Mouse (Mus musculus) small intestine, adult 2 months (tissue): ENCODE measurements around the gene Foxn3. TPM values are rescaled to one million over a fixed set of nuclear protein-coding genes. Genes with fewer than 3 reads are reported as not detected.
A peak's percentile ranks its signal among the peaks of the same experiment; 100 is the strongest.

ENCODE experiments used
- H3K27ac ChIP-seq: fragments of 200-500 bp; 2 replicates; pipeline ENCODE4 v1.5.1; 2012; ENCODE audit warnings: low read depth, low read length, control low read depth, inconsistent platforms; ENCODE audit not compliant: insufficient read depth
- H3K27me3 ChIP-seq: fragments of 200-500 bp; 2 replicates; pipeline ENCODE4 v1.6.1; 2012; ENCODE audit warnings: mild to moderate bottlenecking, moderate library complexity, low read length, inconsistent platforms; ENCODE audit not compliant: control insufficient read depth, insufficient read depth
- H3K36me3 ChIP-seq: fragments of 200-500 bp; 2 replicates; pipeline ENCODE4 v1.6.1; 2012; ENCODE audit warnings: mild to moderate bottlenecking, low read length, control low read depth, inconsistent platforms; ENCODE audit not compliant: control insufficient read depth, insufficient read depth
- H3K4me1 ChIP-seq: fragments of 200-500 bp; 2 replicates; pipeline ENCODE4 v1.6.1; 2012; ENCODE audit warnings: low read length, inconsistent platforms, mixed read lengths; ENCODE audit not compliant: control insufficient read depth, insufficient read depth, insufficient read length
- H3K4me3 ChIP-seq: fragments of 200-500 bp; 2 replicates; pipeline ENCODE4 v1.5.1; 2012; ENCODE audit warnings: low read depth, mild to moderate bottlenecking, control low read depth, inconsistent platforms, low read length, moderate library complexity
- CTCF ChIP-seq: fragments of 200-500 bp; IDR thresholded peaks from 2 replicates; pipeline ENCODE4 v1.5.1; 2012; ENCODE audit warnings: low read depth, mild to moderate bottlenecking, control low read depth, inconsistent platforms, low read length, moderate library complexity, mixed read lengths; ENCODE audit not compliant: insufficient replicate concordance, insufficient read length; ENCODE audit errors: extremely low read depth
- POLR2A ChIP-seq: fragments of 200-500 bp; IDR thresholded peaks from 2 replicates; pipeline ENCODE4 v1.6.1; 2012; ENCODE audit warnings: low read depth, mild to moderate bottlenecking, control low read depth, inconsistent platforms, low read length, moderate library complexity
- WGBS: fragments of 180-500 bp; shearing (Covaris S2); methylation state at CpG from one replicate; pipeline ENCODE4 v1.1.7; 2018; 5-methylcytosine and 5-hydroxymethylcytosine counted together
- polyA plus RNA-seq: library from polyadenylated mRNA; depleted of rRNA; stranded (reverse); fragments of >200 nt; gene quantifications from 2 replicates; pipeline ENCODE4 v1.2.3, GENCODE M21; 2012

Foxn3 gene
- polyA plus RNA-seq, 1 experiment: 17.5 TPM

DNA sequence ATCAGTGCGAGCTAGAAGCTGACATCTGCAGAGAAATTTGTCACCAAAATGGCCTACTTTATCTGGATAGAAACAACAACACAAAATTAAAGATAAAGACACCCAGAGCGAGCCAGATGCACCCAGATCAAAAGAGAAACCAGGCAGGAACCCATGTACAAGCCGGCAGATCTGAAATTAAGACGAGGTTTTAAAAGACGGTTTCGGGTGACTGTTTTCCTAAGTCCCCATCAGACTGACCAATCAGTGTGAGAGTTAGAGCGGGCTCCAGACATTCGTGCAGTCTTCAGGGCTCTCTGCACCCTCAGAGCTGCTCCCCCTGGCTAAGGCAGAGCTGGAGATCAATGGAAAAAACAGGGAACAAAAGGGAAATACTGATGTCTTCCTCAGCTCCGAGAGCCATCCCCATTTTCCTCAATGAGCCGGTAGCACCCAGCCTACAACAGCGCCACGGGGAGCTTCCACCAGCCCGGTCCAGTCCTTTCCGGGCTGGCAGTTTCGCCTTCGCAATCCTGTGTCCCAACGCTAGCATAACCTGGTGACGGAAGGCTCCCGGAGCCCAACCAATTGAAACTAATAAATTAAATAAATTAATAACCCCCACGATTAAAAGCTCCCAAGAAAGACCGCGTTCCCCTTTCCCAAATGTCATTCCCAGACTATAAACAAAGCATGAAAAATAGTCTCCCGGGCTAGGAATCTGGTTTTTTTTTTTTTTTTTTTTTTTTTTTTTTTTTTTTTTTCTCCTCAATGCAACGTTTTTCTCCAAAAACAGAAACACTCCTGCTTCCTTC, 1.1 kb downstream of the Foxn3 start:
- no peaks in the 10 kb centered on the region for H3K27me3 ChIP-seq
- peaks cover 3% of the 10 kb centered on the region; the same call in 1 of the 2 replicates for H3K4me1 ChIP-seq
- peak overlapping the region; percentile 62 for H3K4me3 ChIP-seq
- H3K27ac ChIP-seq: peak overlapping the region; percentile 25
- WGBS: under 1% methylated on average over 24 of the region's 24 CpGs
- no peaks in the 10 kb centered on the region for H3K36me3 ChIP-seq
- TF ChIP-seq POLR2A (0 out of 2 replicates have a peak, but pooled peaks have one; percentile 36), CTCF (no peak)

DNA sequence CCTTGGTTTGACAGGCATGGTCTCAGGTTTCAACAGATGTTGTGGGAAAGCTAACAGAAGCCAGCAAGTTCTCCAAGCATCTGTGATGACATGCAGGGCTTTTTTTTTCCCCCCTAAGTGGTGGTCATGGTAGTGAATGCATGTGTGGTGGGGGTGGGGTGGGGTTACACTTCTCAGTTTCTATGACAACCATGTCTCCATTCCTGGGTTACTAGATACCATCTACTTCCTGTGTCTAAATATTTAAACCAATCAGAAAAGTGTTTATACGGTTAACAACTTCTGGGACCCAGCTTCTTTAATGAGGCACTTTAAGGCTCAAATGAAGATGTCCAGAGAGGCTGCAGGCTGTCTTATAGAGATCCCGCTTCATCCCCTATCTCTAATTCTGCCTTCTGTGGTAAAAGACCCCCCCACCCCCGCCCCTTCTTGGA, 2.0 kb downstream of the Foxn3 start:
- H3K27me3 ChIP-seq: no peaks in the 10 kb centered on the region
- peaks cover 3% of the 10 kb centered on the region; the same call in 1 of the 2 replicates for H3K4me1 ChIP-seq
- no peak overlapping the region for H3K4me3 ChIP-seq
- H3K36me3 ChIP-seq: no peaks in the 10 kb centered on the region
- TF ChIP-seq POLR2A: no peak
- TF ChIP-seq CTCF: no peak
- WGBS: 44% methylated on average over 3 of the region's 3 CpGs
- H3K27ac ChIP-seq: no peak overlapping the region

DNA sequence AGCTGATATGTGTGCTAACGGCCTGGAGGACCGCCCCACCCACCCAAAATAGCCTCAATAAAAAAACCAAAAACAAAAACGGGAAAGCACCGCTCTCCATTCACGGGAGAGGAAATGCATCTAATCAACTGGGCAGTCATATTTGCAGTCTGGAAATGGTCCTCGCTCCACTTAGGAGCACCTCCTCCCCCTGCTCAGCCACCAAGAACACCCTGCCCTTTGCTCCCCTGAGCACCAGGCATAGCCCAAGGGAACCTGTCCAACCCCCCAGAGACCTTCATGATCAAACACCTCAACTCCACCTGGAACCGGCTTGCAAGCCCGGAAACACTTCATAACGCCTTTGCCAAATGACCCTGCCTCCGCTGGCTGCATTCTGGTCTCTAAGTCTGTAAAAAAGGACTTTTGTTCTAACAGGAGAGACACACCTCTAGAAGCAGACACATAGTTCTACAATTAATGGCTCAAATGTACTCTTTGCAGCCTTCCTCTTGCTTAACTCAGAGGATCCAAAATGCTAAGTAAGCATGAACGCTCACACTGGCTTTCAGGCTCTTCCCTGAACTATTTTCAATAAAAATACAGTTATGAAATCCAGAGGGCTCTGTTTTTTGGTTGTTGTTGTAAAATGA, 2.6 kb downstream of the Foxn3 start:
- H3K36me3 ChIP-seq: no peaks in the 10 kb centered on the region
- no peaks in the 10 kb centered on the region for H3K27me3 ChIP-seq
- 0 out of 2 replicates have a peak overlapping the region, but pooled peaks have one; percentile 6 for H3K4me3 ChIP-seq
- no peak for TF ChIP-seq CTCF
- TF ChIP-seq POLR2A: no peak
- H3K4me1 ChIP-seq: peaks cover 3% of the 10 kb centered on the region; the same call in 1 of the 2 replicates
- WGBS: 12% methylated on average over 11 of the region's 11 CpGs
- H3K27ac ChIP-seq: peak overlapping the region; percentile 20; the same call in 1 of the 2 replicates

DNA sequence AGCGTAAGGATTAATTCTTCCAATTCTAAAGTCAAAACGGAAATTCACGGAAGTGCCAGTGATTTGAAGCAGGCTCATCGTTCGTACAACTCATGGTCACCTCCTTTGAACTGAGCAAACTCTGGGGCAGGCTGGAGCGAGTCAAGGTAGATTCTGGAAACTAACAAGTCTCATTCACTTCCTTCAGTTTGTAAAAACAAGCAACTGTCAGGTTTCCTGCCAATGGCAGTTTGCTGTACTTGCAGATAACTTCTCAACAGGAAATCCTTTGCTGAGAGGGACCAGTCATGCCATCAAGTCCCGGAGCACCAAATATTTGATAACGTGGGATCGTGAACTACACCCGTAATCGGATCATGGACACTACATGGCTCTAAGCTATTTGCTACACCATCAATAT, 3.9 kb downstream of the Foxn3 start:
- H3K4me3 ChIP-seq: no peak overlapping the region
- no peaks in the 10 kb centered on the region for H3K27me3 ChIP-seq
- TF ChIP-seq CTCF: no peak
- TF ChIP-seq POLR2A: no peak
- 68% methylated on average over 11 of the region's 11 CpGs for WGBS
- no peak overlapping the region for H3K27ac ChIP-seq
- H3K36me3 ChIP-seq: no peaks in the 10 kb centered on the region
- peaks cover 3% of the 10 kb centered on the region; the same call in 1 of the 2 replicates for H3K4me1 ChIP-seq

DNA sequence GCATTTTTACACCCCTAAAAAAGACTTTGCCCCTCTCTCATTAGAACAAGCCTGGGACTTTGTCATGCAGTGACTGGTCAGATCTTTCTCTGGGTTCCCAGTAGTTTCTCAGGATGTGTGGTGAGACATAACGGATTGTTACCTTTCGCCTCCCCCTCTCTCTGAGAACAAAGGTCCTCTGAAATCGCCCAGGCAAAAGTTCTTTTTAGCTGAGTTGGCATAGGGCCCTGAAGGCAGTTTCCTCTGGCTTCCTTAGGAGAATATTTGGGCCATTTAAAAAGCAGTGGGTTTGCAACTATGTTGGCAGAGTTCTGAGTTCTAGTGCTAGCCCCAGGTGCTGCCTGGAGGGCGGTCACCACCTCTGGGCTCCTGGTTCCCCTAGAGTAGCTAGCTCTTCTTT, 4.9 kb downstream of the Foxn3 start:
- peaks cover 3% of the 10 kb centered on the region; the same call in 1 of the 2 replicates for H3K4me1 ChIP-seq
- no peak overlapping the region for H3K4me3 ChIP-seq
- H3K27ac ChIP-seq: no peak overlapping the region
- H3K36me3 ChIP-seq: no peaks in the 10 kb centered on the region
- WGBS: 51% methylated on average over 4 of the region's 4 CpGs
- H3K27me3 ChIP-seq: no peaks in the 10 kb centered on the region
- no peak for TF ChIP-seq CTCF
- TF ChIP-seq POLR2A: no peak

DNA sequence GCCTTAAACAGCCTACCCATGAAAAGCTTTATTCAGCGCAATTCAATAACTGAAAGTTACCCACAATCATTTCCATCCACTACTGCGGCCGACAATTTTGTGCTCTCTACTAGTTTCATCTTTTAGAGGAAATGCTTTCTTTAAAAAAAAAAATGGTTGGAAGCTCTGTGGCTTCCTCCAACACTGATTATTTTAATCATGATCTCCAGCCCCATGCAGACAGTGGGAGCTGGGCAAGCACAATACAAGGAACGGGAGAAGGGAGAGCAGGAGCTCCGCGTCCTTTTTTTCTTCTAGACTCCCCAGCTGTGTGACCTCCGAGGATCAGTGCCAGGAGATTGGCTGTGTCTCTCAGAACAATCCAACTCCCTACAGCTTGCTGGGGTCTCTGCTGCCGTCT, 5.9 kb downstream of the Foxn3 start:
- H3K27me3 ChIP-seq: no peaks in the 10 kb centered on the region
- 83% methylated on average over 8 of the region's 8 CpGs for WGBS
- H3K27ac ChIP-seq: no peak overlapping the region
- TF ChIP-seq POLR2A (no peak), CTCF (no peak)
- peaks cover 3% of the 10 kb centered on the region; the same call in 1 of the 2 replicates for H3K4me1 ChIP-seq
- no peak overlapping the region for H3K4me3 ChIP-seq
- H3K36me3 ChIP-seq: no peaks in the 10 kb centered on the region

DNA sequence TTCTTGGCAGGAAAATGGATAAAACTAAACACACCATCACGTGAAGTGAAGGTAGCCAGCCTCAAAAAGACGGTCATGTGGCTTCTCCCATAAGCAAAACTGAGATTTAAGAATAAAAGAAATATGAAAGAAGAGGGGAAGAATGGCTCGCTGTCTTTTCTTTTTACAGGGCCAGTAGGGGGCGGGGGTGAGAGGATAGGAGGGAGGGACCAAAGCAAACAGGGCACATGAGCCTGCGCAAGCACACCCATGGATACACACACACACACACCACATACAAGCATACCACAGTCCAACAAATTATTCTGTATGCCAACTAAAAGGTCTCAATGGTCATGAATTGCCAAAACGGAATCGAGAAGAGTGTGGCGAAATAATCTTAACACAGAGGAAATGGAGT, 12.8 kb downstream of the Foxn3 start:
- H3K4me3 ChIP-seq: no peak overlapping the region
- no peak overlapping the region for H3K27ac ChIP-seq
- H3K36me3 ChIP-seq: no peaks in the 10 kb centered on the region
- H3K4me1 ChIP-seq: 0 out of 2 replicates have a peak, but pooled peaks cover 1% of the 10 kb centered on the region
- H3K27me3 ChIP-seq: no peaks in the 10 kb centered on the region
- TF ChIP-seq POLR2A (no peak), CTCF (peak; percentile 48; the same call in 1 of the 2 replicates)
- 70% methylated on average over 8 of the region's 8 CpGs for WGBS
